Mouse (Mus musculus) CH12.LX (cell line): Measurements from ENCODE around the gene Ccnk.

Source experiments
- BHLHE40 ChIP-seq: IDR thresholded peaks from 2 replicates; pipeline ENCODE4 v1.6.1; 2011; ENCODE audit warnings: mild to moderate bottlenecking, low read depth, low read length, improper control_type of control experiment
- CTCF ChIP-seq, 2 experiments: IDR thresholded peaks in 1 of 2; conservative IDR thresholded peaks in 1 of 2; 2 replicates each; pipeline ENCODE4 v1.5.1; 2011 to 2012; ENCODE audit warnings: low read depth in 2 of 2, low read length in 2 of 2, improper control_type of control experiment in 1 of 2, inconsistent platforms in 1 of 2, mild to moderate bottlenecking in 1 of 2, moderate library complexity in 1 of 2
- E2F4 ChIP-seq: IDR thresholded peaks from 2 replicates; pipeline ENCODE4 v1.6.1; 2011; ENCODE audit warnings: low read depth, low read length, improper control_type of control experiment; ENCODE audit not compliant: insufficient replicate concordance
- MAFK ChIP-seq: IDR thresholded peaks from 2 replicates; pipeline ENCODE4 v1.6.1; 2011; ENCODE audit warnings: low read length, improper control_type of control experiment; ENCODE audit not compliant: insufficient replicate concordance
- MAZ ChIP-seq: IDR thresholded peaks from 2 replicates; pipeline ENCODE4 v1.6.1; 2012; ENCODE audit warnings: low read depth, mild to moderate bottlenecking, inconsistent platforms, low read length, improper control_type of control experiment, moderate library complexity
- MXI1 ChIP-seq: IDR thresholded peaks from 2 replicates; pipeline ENCODE4 v1.6.1; 2011; ENCODE audit warnings: mild to moderate bottlenecking, low read depth, low read length, improper control_type of control experiment
- POLR2A ChIP-seq: IDR thresholded peaks from 2 replicates; pipeline ENCODE4 v1.6.1; 2011; ENCODE audit warnings: low read depth, mild to moderate bottlenecking, improper control_type of control experiment, low read length
- SIN3A ChIP-seq: IDR thresholded peaks from 2 replicates; pipeline ENCODE4 v1.6.1; 2012; ENCODE audit warnings: low read length, improper control_type of control experiment, inconsistent platforms
- TBP ChIP-seq: conservative IDR thresholded peaks from 2 replicates; pipeline ENCODE4 v1.6.1; 2011; ENCODE audit warnings: low read depth, low read length, improper control_type of control experiment
- USF1 ChIP-seq: IDR thresholded peaks from 2 replicates; pipeline ENCODE4 v1.6.1; 2014; ENCODE audit warnings: low read depth, mild to moderate bottlenecking, inconsistent platforms, low read length, improper control_type of control experiment
- USF2 ChIP-seq: conservative IDR thresholded peaks from 2 replicates; pipeline ENCODE4 v1.6.1; 2011; ENCODE audit warnings: low read depth, low read length, improper control_type of control experiment
- ZC3H11A ChIP-seq: IDR thresholded peaks from 2 replicates; pipeline ENCODE4 v1.6.1; 2012; ENCODE audit warnings: low read depth, mild to moderate bottlenecking, inconsistent platforms, low read length, improper control_type of control experiment

DNA sequence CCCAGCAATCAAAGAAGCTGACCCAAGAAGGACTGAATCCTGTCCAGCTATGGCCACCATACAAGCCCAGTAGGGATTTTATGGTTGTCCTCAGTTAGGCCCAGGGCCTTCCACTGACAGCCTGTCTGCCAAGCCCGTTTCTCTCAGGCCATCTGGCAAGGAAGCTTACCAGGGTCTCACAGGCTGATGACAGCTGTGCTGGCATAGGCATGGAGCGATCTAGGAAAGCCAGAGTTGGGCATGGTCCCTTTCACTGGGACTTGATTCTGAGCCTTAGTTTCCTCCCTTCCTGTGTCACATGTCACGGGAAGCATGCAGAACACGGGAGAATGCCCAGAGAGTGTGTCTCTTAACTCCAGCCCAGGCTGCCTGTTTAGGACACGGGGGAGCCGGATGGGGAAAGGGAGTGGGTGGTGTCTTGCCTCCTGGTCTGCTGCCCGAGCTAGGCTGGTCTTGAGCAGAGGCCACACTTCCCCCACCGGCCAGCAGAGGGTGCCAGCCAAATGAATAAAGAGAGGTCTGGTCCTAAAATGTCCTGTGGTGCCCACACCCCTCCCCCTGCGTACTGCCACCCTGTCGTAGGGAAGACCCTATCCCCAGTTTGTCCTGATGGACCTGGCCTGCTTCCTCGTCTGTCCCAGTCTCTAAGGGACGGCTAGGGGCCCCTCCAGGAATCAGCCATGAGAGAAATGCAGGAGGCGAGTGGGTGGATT, 29.5 kb downstream of the Ccnk start:
- TF ChIP-seq MXI1 = no peak
- TF ChIP-seq TBP = no peak
- TF ChIP-seq CTCF (conservative IDR thresholded peaks at IDR 0.05 in 1 of 2, IDR thresholded peaks at IDR 0.05 in 1 of 2; ENCODE audit: low read depth in 2 of 2, low read length in 2 of 2) = peak; percentile 38 to 70; a peak in 3 of 4 replicates
- TF ChIP-seq POLR2A = no peak
- no peak for TF ChIP-seq SIN3A
- no peak for TF ChIP-seq USF2
- TF ChIP-seq MAZ = no peak
- no peak for TF ChIP-seq MAFK
- TF ChIP-seq BHLHE40 = no peak
- TF ChIP-seq USF1 = no peak
- TF ChIP-seq E2F4 = no peak
- TF ChIP-seq ZC3H11A = no peak
